Mouse (Mus musculus) Muller cell, postnatal 12 days (primary cell): ENCODE measurements at regions not wholly inside any gene's neighbourhood (a gene's known extent, or its start where the extent isn't known, plus 50 kb on each side); places are given as distances from the start of the nearest gene placed in this dataset.

Source experiments
- DNase-seq: peaks from one replicate; pipeline ENCODE4 v3.0.0-alpha.2; 2015; ENCODE audit errors: inconsistent ontology term

GRCm38 (mm10) chr7:58919863-58920262 lies 263.9 kb downstream of the Atp10a start:
- DNase-seq: no peak

- no peak for DNase-seq
These were observed 264.3 kb downstream of the Atp10a start for GRCm38 (mm10) chr7:58920283-58920682.

- no peak for DNase-seq
These were observed 269.0 kb downstream of the Atp10a start for GRCm38 (mm10) chr7:58924975-58925374.

GRCm38 (mm10) chr7:58925406-58925805 lies 269.4 kb downstream of the Atp10a start:
- DNase-seq: no peak

GRCm38 (mm10) chr7:58957448-58957847 lies 271.1 kb upstream of the Ube3a start:
- DNase-seq: no peak

GRCm38 (mm10) chr7:59007196-59007595 lies 221.4 kb upstream of the Ube3a start:
- DNase-seq: peak; percentile 36

GRCm38 (mm10) chr7:59013449-59014301 lies 214.9 kb upstream of the Ube3a start:
- DNase-seq: no peak

GRCm38 (mm10) chr7:59014302-59014677 lies 214.3 kb upstream of the Ube3a start:
- DNase-seq: no peak

GRCm38 (mm10) chr7:59027437-59027836 lies 201.1 kb upstream of the Ube3a start:
- peak; percentile 22 for DNase-seq
